Mouse (Mus musculus): Measurements from ENCODE around the gene Twist1.

Twist1 gene

DNA sequence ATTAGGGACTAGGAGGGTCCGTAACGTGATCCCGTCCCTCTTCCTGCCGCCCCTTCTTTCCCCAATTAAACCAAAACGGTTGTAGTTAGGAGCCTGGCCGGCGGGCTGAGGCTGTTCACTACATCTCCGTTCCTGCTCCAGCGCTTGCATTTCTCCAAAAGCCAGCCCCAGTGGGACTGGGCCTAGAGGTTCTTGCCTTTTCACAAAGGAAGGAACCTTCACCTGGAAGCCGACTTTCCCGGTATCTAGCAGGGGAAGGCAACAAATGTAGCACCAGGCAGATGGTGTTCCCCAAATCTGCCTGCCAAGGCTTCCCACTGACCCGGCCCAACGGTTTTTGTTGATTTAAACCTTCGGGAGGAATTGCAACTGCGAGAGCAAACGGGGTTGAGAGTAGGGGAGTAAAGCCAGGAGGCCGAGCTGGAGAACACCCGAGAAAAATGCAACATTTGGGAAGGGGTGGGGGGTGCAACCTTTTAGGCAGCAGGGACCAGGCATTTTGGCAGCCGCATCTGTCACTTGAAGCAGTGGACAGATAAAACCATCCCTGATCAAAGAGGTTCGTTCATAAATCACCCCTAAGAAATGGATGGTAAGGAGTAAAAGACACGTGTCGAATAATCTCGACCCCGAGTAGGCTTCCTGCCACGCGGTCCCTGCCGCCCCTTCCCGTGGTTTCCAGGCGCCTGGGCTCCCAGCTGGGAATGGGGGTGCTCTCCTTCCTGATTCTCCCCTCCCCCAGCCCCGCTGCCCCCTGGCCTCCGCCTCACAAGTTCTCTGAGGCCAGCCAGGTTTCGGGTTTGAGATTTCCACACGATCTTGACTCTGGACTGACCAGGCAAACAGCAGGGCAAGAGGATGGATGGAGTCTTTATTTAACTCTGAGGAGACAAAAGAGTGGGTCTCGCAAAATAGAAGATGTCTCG lies 9.3 kb downstream of the Twist1 start:
- no peak for DNase-seq (ENCODE audit: low read depth, low spot score)

DNA sequence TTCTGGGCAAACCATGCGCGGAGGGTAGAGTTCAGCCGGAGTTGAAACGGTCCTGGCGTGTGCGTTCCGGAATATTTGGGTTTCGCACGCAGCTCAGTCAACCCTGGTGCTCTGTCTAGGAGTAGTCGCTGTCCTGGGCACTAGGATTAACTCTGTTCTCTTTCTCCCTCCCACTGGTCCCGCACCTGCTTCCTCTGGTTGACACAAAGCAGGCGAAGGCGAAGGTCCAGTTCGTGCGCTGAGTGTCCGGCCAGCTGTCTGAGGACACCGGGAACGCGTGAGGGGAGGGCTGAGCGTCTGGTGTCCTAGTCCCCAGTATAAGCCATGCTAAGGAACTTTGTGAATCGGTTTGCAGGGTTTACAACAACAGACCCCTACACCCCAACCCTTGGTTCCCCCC lies 10.0 kb downstream of the Twist1 start:
- no peak for DNase-seq (ENCODE audit: low read depth, low spot score)

DNA sequence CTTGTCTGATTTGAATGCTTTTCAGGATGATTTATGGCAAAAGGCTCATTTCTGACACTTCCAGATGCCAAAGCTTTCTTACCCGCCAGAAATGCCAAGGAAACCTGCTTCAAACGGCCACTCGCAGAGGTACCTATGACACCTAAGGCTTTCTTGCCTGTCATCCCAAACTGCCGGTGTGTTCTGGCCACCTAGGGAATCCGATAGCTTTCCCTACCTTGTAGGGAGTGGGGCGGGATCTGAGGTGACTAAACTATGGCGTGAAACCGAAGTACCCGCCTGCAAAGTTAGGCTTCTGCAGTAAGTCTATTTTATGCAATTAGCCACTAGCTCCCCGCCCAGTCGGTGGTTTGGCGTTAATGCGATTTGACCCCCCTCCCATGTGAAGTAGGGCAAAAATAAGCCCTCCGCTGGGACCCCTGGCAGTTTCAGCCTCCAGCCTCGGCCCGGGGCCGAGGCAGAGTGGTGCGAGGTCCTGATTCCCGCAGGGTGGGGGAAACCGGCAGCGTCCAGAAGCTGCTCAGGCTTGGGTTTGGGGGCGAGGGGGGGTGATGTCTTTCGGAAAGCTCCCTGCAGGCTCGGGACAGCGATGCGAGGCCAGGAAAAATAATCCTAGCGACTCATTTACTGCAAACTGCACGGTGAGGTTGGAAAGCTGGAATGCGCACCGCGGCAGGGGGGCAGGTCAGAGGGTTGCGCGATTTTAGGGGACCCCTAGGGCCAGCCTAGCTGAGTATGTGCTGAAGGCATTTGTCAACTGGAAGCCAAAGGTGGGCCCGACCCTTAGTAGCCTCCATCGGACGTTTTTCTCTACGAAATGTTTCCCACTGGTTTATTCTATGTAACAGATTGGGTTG lies 10.8 kb downstream of the Twist1 start:
- DNase-seq (ENCODE audit: low read depth, low spot score) = no peak

DNA sequence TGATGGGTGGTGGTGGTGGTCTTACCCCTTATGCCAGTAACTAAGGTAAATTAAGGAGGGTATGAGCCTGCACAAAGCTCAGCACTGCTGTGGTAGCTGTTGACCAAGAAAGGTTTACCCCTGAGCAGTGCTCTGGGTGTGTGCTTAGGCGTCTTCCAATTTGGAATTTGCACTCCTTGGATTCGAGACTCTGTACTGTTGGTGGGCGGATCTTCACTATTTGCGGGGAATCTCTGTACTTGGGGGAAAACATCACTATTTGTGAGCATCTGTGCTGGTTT lies 11.4 kb downstream of the Twist1 start:
- no peak for DNase-seq (ENCODE audit: low read depth, low spot score)

DNA sequence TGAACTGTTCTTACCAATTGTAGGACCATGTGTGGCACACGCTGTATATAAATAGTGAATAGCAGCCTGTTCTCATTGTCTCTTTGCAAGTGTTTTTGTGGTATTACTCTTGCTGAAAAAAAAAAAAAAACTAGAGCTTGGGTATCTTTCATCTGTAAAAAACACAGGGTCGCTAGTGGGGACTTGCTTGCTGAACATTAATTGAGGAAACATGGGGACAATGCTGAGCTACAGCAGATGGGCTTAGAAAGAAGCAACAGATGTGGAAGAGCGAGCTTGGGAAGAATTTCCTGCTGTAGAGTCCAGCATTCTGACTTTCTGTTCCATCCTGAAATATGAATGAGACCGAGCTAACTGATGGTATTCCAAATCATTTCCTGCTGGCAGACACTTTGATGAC lies 22.7 kb downstream of the Twist1 start:
- no peak for DNase-seq (ENCODE audit: low read depth, low spot score)

DNA sequence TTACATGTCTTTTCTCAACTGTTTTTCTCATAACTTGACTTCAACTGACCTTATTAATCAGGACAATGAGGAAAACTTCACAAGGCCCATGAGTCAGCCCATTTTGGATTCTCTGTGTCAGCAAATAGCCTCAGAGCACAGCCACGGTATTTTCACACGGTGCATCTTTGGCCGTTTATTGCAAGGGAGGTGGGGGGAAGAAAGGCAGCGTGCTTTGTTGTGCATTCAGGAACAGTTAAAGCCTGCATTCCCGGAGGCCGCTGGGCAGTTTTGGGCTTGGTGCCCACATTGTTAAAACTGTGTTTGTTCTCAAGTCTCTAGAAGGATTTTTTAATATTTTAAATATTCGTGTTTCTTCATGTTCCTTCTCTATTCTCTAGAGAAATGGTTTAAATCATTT lies 24.0 kb downstream of the Twist1 start:
- DNase-seq (ENCODE audit: low read depth, low spot score) = no peak

DNA sequence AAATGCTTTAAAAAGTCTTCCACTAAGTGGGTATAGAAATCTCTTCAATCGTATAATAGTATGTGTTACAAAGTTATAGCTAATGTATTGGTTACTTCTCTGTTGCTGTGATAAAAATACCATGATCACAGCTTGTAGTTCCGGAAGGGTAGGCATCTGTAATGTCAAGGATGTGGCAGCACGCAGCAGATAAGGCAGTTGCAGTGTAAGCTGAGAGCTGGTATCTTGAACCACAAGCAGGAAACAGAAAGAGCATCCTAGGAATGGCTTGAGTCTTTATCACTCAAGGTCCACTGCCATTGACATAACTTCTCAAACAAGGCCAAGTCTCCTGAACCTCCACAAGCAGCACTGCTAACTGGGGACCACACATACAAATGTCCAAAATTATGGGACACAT lies 35.7 kb downstream of the Twist1 start:
- DNase-seq (ENCODE audit: low read depth, low spot score) = no peak

All from retina, adult 2 months (tissue).